Mouse (Mus musculus) thymus, adult 2 months (tissue): ENCODE measurements at regions not wholly inside any gene's neighbourhood (a gene's known extent, or its start where the extent isn't known, plus 50 kb on each side); places are given as distances from the start of the nearest gene placed in this dataset.

ENCODE experiments used
- DNase-seq: peaks from one replicate; pipeline ENCODE4 v3.0.0; 2021
- H3K27ac ChIP-seq: fragments of 200-500 bp; 2 replicates; pipeline ENCODE4 v1.5.1; 2012; ENCODE audit warnings: low read length, control low read depth; ENCODE audit not compliant: control insufficient read depth, insufficient read depth
- H3K27me3 ChIP-seq: fragments of 200-500 bp; 2 replicates; pipeline ENCODE4 v1.6.1; 2012; ENCODE audit warnings: mild to moderate bottlenecking, low read length, moderate library complexity, mixed read lengths; ENCODE audit not compliant: control insufficient read depth, insufficient read depth
- H3K36me3 ChIP-seq: fragments of 200-500 bp; 2 replicates; pipeline ENCODE4 v1.6.1; 2012; ENCODE audit warnings: mild to moderate bottlenecking, low read length, moderate library complexity; ENCODE audit not compliant: control insufficient read depth, insufficient read depth
- H3K4me1 ChIP-seq: fragments of 200-500 bp; replicated peaks from 2 replicates; pipeline ENCODE4 v1.6.1; 2012; ENCODE audit warnings: low read length; ENCODE audit not compliant: control insufficient read depth, insufficient read depth
- H3K4me3 ChIP-seq: fragments of 200-500 bp; 2 replicates; pipeline ENCODE4 v1.5.1; 2012; ENCODE audit warnings: mild to moderate bottlenecking, low read length, control low read depth, moderate library complexity; ENCODE audit not compliant: control insufficient read depth, insufficient read depth
- CTCF ChIP-seq: fragments of 200-500 bp; IDR thresholded peaks from 2 replicates; pipeline ENCODE4 v1.5.1; 2012; ENCODE audit warnings: mild to moderate bottlenecking, control low read depth, low read length, moderate library complexity, borderline replicate concordance; ENCODE audit not compliant: control insufficient read depth, poor library complexity, insufficient read depth; ENCODE audit errors: extremely low read depth
- POLR2A ChIP-seq: fragments of 200-500 bp; IDR thresholded peaks from 2 replicates; pipeline ENCODE4 v1.6.1; 2012; ENCODE audit warnings: mild to moderate bottlenecking, low read length, control low read depth, moderate library complexity; ENCODE audit not compliant: control insufficient read depth, poor library complexity, insufficient read depth; ENCODE audit errors: extremely low read depth
- WGBS: fragments of 180-500 bp; shearing (Covaris S2); methylation state at CpG from one replicate; pipeline ENCODE4 v1.1.7; 2018; 5-methylcytosine and 5-hydroxymethylcytosine counted together

GRCm38 (mm10) chr17:14544343-14545002 lies 149.6 kb downstream of the Thbs2 start:
- Histone ChIP-seq H3K36me3 (no peaks in the 10 kb centered on the region), H3K4me3 (no peak overlapping the region), H3K27me3 (no peaks in the 10 kb centered on the region), H3K4me1 (no peaks in the 10 kb centered on the region), H3K27ac (no peak overlapping the region)
- no peak for TF ChIP-seq CTCF
- WGBS = 70% methylated on average over 4 of the region's 4 CpGs
- DNase-seq = no peak

- Histone ChIP-seq H3K4me3 (no peak overlapping the region), H3K36me3 (no peaks in the 10 kb centered on the region), H3K27ac (no peak overlapping the region), H3K27me3 (no peaks in the 10 kb centered on the region), H3K4me1 (no peaks in the 10 kb centered on the region)
- 86% methylated on average over 8 of the region's 8 CpGs for WGBS
- TF ChIP-seq POLR2A = no peak
- no peak for TF ChIP-seq CTCF
- no peak for DNase-seq
Measured at GRCm38 (mm10) chr17:14541035-14541434, 153.0 kb downstream of the Thbs2 start.

- no peaks in the 10 kb centered on the region for H3K36me3 ChIP-seq
- H3K27me3 ChIP-seq = no peaks in the 10 kb centered on the region
- H3K4me3 ChIP-seq = no peak overlapping the region
- no peaks in the 10 kb centered on the region for H3K4me1 ChIP-seq
- 62% methylated on average over 5 of the region's 5 CpGs for WGBS
- no peak overlapping the region for H3K27ac ChIP-seq
- no peak for DNase-seq
- TF ChIP-seq CTCF = no peak
- no peak for TF ChIP-seq POLR2A
Measured at GRCm38 (mm10) chr17:14540269-14540975, 153.6 kb downstream of the Thbs2 start.

- H3K4me1 ChIP-seq = no peaks in the 10 kb centered on the region
- no peaks in the 10 kb centered on the region for H3K36me3 ChIP-seq
- no peaks in the 10 kb centered on the region for H3K27me3 ChIP-seq
- DNase-seq = no peak
- TF ChIP-seq CTCF (no peak), POLR2A (no peak)
- 63% methylated on average over 3 of the region's 3 CpGs for WGBS
- no peak overlapping the region for H3K27ac ChIP-seq
- H3K4me3 ChIP-seq = no peak overlapping the region
Measured at GRCm38 (mm10) chr17:14539651-14540050, 154.4 kb downstream of the Thbs2 start.

GRCm38 (mm10) chr17:14539191-14539590 lies 154.8 kb downstream of the Thbs2 start:
- Histone ChIP-seq H3K27ac (no peak overlapping the region), H3K36me3 (no peaks in the 10 kb centered on the region), H3K27me3 (no peaks in the 10 kb centered on the region), H3K4me3 (no peak overlapping the region), H3K4me1 (no peaks in the 10 kb centered on the region)
- no peak for TF ChIP-seq POLR2A
- no peak for TF ChIP-seq CTCF
- DNase-seq = no peak
- WGBS = 77% methylated on average over 3 of the region's 3 CpGs

GRCm38 (mm10) chr17:14538527-14538926 lies 155.5 kb downstream of the Thbs2 start:
- H3K27me3 ChIP-seq = no peaks in the 10 kb centered on the region
- 75% methylated on average over 3 of the region's 3 CpGs for WGBS

GRCm38 (mm10) chr17:14532979-14533314 lies 161.1 kb downstream of the Thbs2 start:
- Histone ChIP-seq H3K27ac (no peak overlapping the region), H3K36me3 (no peaks in the 10 kb centered on the region), H3K4me3 (no peak overlapping the region), H3K27me3 (no peaks in the 10 kb centered on the region), H3K4me1 (no peaks in the 10 kb centered on the region)
- TF ChIP-seq POLR2A (no peak), CTCF (no peak)
- WGBS = 94% methylated on average over 4 of the region's 4 CpGs
- DNase-seq = no peak

More at GRCm38 (mm10) chr17:14538527-14538926, 155.5 kb downstream of the Thbs2 start:
- no peaks in the 10 kb centered on the region for H3K4me1 ChIP-seq
- H3K27ac ChIP-seq = no peak overlapping the region
- H3K36me3 ChIP-seq = no peaks in the 10 kb centered on the region
- TF ChIP-seq CTCF (no peak), POLR2A (no peak)
- DNase-seq = no peak
- no peak overlapping the region for H3K4me3 ChIP-seq
